Mouse (Mus musculus) myocyte (in vitro differentiated cells): ENCODE results near the gene Mbd4.

ENCODE experiments used
- CEBPB ChIP-seq: IDR thresholded peaks from 2 replicates; pipeline ENCODE4 v1.6.1; 2011; ENCODE audit warnings: mild to moderate bottlenecking, moderate library complexity; ENCODE audit not compliant: poor library complexity, insufficient read depth, severe bottlenecking
- E2F4 ChIP-seq: IDR thresholded peaks from one replicate; pipeline ENCODE4 v1.6.1; 2011; ENCODE audit warnings: mild to moderate bottlenecking, control low read depth, moderate library complexity; ENCODE audit not compliant: insufficient read depth
- MAX ChIP-seq: IDR thresholded peaks from one replicate; pipeline ENCODE4 v1.6.1; 2011; ENCODE audit warnings: low read depth, mild to moderate bottlenecking, control low read depth
- MYOD1 ChIP-seq, 3 experiments: IDR thresholded peaks; one replicate each; pipeline ENCODE4 v1.6.1; 2011; ENCODE audit warnings: control low read depth in 2 of 3, low read depth in 2 of 3, mild to moderate bottlenecking in 2 of 3, moderate library complexity in 1 of 3; ENCODE audit not compliant: insufficient read length in 2 of 3, control insufficient read depth in 1 of 3
- MYOG ChIP-seq, 3 experiments: IDR thresholded peaks; one replicate each; pipeline ENCODE4 v1.6.1; 2011; ENCODE audit warnings: control low read depth in 2 of 3, low read depth in 2 of 3, mild to moderate bottlenecking in 2 of 3; ENCODE audit not compliant: insufficient read length in 2 of 3, control insufficient read depth in 1 of 3, insufficient read depth in 1 of 3
- POLR2A ChIP-seq: IDR thresholded peaks from one replicate; pipeline ENCODE4 v1.6.1; 2011; ENCODE audit warnings: low read depth, mild to moderate bottlenecking, control low read depth, moderate library complexity; ENCODE audit not compliant: insufficient read length
- SRF ChIP-seq: IDR thresholded peaks from one replicate; pipeline ENCODE4 v1.6.1; 2011; ENCODE audit warnings: low read depth; ENCODE audit not compliant: control insufficient read depth, insufficient read length
- TCF12 ChIP-seq: IDR thresholded peaks from one replicate; pipeline ENCODE4 v1.6.1; 2011; ENCODE audit warnings: mild to moderate bottlenecking, control low read depth; ENCODE audit not compliant: poor library complexity, insufficient read depth, severe bottlenecking

DNA sequence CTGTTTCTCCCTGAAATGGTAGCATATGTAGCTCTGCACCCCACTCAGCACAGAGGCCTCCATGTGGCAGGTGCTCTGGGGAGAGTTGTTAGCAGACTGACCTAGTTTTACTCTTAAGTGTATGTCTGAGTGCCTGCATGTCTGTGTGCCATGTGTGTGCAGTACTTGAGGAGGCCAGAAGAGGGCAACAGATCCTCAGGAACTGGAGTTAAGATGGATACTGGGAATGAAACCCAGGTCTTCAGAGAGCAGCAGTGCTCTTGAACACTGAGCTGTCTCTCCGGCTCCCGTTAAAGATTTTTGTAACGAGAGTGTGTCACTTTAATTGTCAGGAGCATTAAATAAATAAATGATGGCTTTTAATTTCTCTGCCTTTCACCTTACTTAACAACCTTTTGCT is 35.1 kb upstream of the Mbd4 start:
- TF ChIP-seq POLR2A (no peak), MAX (no peak), SRF (no peak), CEBPB (no peak), TCF12 (no peak), MYOD1 (IDR thresholded peaks at IDR 0.05; ENCODE audit: control insufficient read depth in 1 of 3, insufficient read length in 2 of 3, low read depth in 2 of 3) (no peak), MYOG (IDR thresholded peaks at IDR 0.05; ENCODE audit: control insufficient read depth in 1 of 3, insufficient read depth in 1 of 3, insufficient read length in 2 of 3, low read depth in 2 of 3) (no peak), E2F4 (no peak)
